9 mouse cellular contexts compared by ENCODE assay signal in the genomic region with DNA sequence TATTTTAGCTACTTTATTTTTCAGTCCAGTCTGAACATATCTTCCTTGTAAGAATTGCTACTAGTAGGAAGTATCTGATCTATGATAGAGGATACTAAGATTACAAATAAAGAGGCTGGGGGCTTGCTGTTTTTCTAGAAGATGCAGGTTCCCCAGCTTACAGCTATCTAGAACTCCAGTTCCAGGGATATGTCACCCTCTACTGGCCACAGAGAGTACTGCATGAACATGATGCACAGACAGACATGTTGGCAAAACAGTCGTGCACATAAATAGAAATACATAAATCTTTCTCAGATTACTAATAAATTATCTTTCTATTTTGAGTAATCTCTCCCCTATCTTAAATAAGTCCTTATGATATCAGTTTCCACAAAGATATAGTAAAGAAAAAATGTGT. TPM values are rescaled to one million over a fixed set of nuclear protein-coding genes. Genes with fewer than 3 reads are reported as not detected.
DNase-seq lines count a peak whose midpoint lies in the region; ATAC-seq and TF ChIP-seq lines count a peak whose summit lies in the region.
"Had no signal": no experiment of that assay in that cellular context is flagged by ENCODE, and none has a peak within 500 bp of the region (broad histone marks: within the 10 kb centered on the region; RNA-seq: fewer than 3 reads in every experiment).

No protein-coding gene starts in this region.

- no peaks in the 10 kb centered on the region for H3K4me1 ChIP-seq in bone marrow, adult 2 months (ENCODE audit: control insufficient read depth, insufficient read depth, low read length)
- H3K4me1 ChIP-seq in lung, adult 2 months (ENCODE audit: control insufficient read depth, insufficient read depth, low read length): no peaks in the 10 kb centered on the region
- H3K4me1 ChIP-seq: limb, embryonic 15.5 days had no signal

- no peak overlapping the region for H3K27ac ChIP-seq in bone marrow, adult 2 months (ENCODE audit: control insufficient read depth, insufficient read depth, low read depth, low read length, poor library complexity)
- H3K27ac ChIP-seq: limb, embryonic 15.5 days had no signal

- WGBS in bone marrow, adult 2 months: 11% methylated on average over 1 of the region's 1 CpGs
- 18% methylated on average over 1 of the region's 1 CpGs for WGBS in lung, adult 2 months

- no peak for TF ChIP-seq POLR2A in bone marrow, adult 2 months (IDR thresholded peaks at IDR 0.05; ENCODE audit: borderline replicate concordance, control insufficient read depth, low read depth, low read length)
- no peak for TF ChIP-seq POLR2A in lung, adult 2 months (IDR thresholded peaks at IDR 0.05; ENCODE audit: borderline replicate concordance, extremely low read depth, low read depth, low read length)

- DNase-seq in cerebellum, adult 11 months: peak; percentile 58
- DNase-seq in CD4-positive helper T cell, adult 2 months (ENCODE audit: low read depth, low spot score): peak; percentile 62
- peak; percentile 23 for DNase-seq in fibroblast of lung, adult 2 months (ENCODE audit: low read depth)
- peak; percentile 77 to 80 for DNase-seq in kidney, postnatal 4 days
- DNase-seq in lung, adult 2 months: peak; percentile 59
- DNase-seq in right cerebral cortex, postnatal 4 days: peak; percentile 74

- no peak for ATAC-seq in cerebellum, adult (ENCODE audit: insufficient number of reproducible peaks, low FRiP score, low TSS enrichment)

- no peak overlapping the region for H3K4me3 ChIP-seq in bone marrow, adult 2 months (replicated peaks; ENCODE audit: control insufficient read depth, low read depth, low read length)
- H3K4me3 ChIP-seq in lung, adult 2 months (replicated peaks; ENCODE audit: extremely low read depth, low read depth, low read length): no peak overlapping the region
- H3K4me3 ChIP-seq: limb, embryonic 15.5 days had no signal

- TF ChIP-seq CTCF in bone marrow, adult 2 months (IDR thresholded peaks at IDR 0.05; ENCODE audit: control insufficient read depth, insufficient read depth, low read length): 0 out of 2 replicates have a peak, but pooled peaks have one; percentile 13
- peak; percentile 28 for TF ChIP-seq CTCF in lung, adult 2 months (IDR thresholded peaks at IDR 0.05; ENCODE audit: insufficient read depth, low read length)

RNA-seq across cellular contexts. Expression of gene Gm10477, which starts 34.8 kb away (rescaled TPM):
- polyA plus RNA-seq in bone marrow, adult 2 months (2011; ENCODE audit: insufficient read depth, insufficient read length, low replicate concordance, missing spikeins): not detected in 2 replicates
- polyA plus RNA-seq in lung, adult 2 months (2012; rRNA removed): not detected in 2 replicates
- polyA plus RNA-seq: limb, embryonic 15.5 days had no signal

RNA-seq across cellular contexts. Expression of gene Ints6l, which starts 35.1 kb away (rescaled TPM):
- 72.1 and 119 TPM in 2 replicates for polyA plus RNA-seq in bone marrow, adult 2 months (2011; ENCODE audit: insufficient read depth, insufficient read length, low replicate concordance, missing spikeins)
- 15.4 and 24.4 TPM in 2 replicates for polyA plus RNA-seq in lung, adult 2 months (2012; rRNA removed)

RNA-seq across cellular contexts. Expression of gene Gm2174, which starts 42.0 kb away (rescaled TPM):
- 4.8 TPM in 1 of 2 replicates, not detected in the other for polyA plus RNA-seq in bone marrow, adult 2 months (2011; ENCODE audit: insufficient read depth, insufficient read length, low replicate concordance, missing spikeins)
- not detected in 2 replicates for polyA plus RNA-seq in lung, adult 2 months (2012; rRNA removed)

RNA-seq across cellular contexts. Expression of gene Gm648, which starts 59.6 kb away (rescaled TPM):
- not detected in 2 replicates for polyA plus RNA-seq in bone marrow, adult 2 months (2011; ENCODE audit: insufficient read depth, insufficient read length, low replicate concordance, missing spikeins)
- polyA plus RNA-seq in lung, adult 2 months (2012; rRNA removed): not detected in 2 replicates
- polyA plus RNA-seq: limb, embryonic 15.5 days had no signal

Comparison
In these comparisons a context has a peak if more than half of its experiments do, and no peak if none do; other contexts are left out.
1. DNase-seq: peak in every context shown above with its lines; median percentile 78 in kidney, postnatal 4 days; 74 in right cerebral cortex, postnatal 4 days; 62 in CD4-positive helper T cell, adult 2 months; 59 in lung, adult 2 months; 58 in cerebellum, adult 11 months; 23 in fibroblast of lung, adult 2 months.